Mouse (Mus musculus) G1E (cell line): ENCODE results near the gene Alg14.

Source experiments
- CTCF ChIP-seq: IDR thresholded peaks from 2 replicates; pipeline ENCODE4 v1.5.1; 2012; ENCODE audit warnings: low read depth, low read length, inconsistent platforms, mixed read lengths
- GATA1 ChIP-seq: IDR thresholded peaks from 2 replicates; pipeline ENCODE4 v1.6.1; 2012; ENCODE audit warnings: borderline replicate concordance, low read length, inconsistent platforms, mixed read lengths
- POLR2AphosphoS5 ChIP-seq: IDR thresholded peaks from 2 replicates; pipeline ENCODE4 v1.6.1; 2012; ENCODE audit warnings: low read depth, low read length, inconsistent platforms; ENCODE audit not compliant: insufficient replicate concordance
- TAL1 ChIP-seq: conservative IDR thresholded peaks from 2 replicates; pipeline ENCODE4 v1.6.1; 2012; ENCODE audit warnings: low read depth, low read length, inconsistent platforms, mixed read lengths

DNA sequence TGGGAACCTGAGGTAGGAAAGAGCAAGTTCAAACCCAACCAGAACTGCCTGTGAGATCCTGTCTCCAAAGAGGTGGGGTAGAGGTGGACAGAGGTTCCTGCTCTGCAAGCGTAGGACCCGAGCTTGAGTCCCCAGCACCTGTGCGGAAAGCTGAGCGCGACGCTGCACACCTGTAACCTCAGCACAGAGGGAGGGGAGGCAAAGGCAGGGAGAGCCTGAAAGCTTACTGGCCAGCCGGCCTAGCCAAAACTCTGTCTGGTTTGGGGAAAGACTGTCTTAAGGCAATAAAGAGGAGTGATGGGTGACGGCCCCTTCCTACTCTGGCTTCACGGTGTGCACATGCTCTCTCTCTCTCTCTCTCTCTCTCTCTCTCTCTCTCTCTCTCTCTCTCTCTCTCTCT lies 21.4 kb downstream of the Alg14 start:
- TF ChIP-seq TAL1 = no peak
- TF ChIP-seq CTCF = no peak
- TF ChIP-seq GATA1 = no peak
- no peak for TF ChIP-seq POLR2AphosphoS5
